Mouse (Mus musculus) ES-E14 (cell line): ENCODE data around the gene Ap1g2.

ENCODE experiments used
- CHD2 ChIP-seq: IDR thresholded peaks from 2 replicates; pipeline ENCODE4 v1.6.1; 2014; ENCODE audit warnings: mild to moderate bottlenecking, low read depth, low read length, inconsistent platforms
- HCFC1 ChIP-seq: IDR thresholded peaks from 2 replicates; pipeline ENCODE4 v1.6.1; 2012; ENCODE audit warnings: low read length, inconsistent platforms, borderline replicate concordance; ENCODE audit not compliant: insufficient read depth
- MAFK ChIP-seq: IDR thresholded peaks from 2 replicates; pipeline ENCODE4 v1.6.1; 2014; ENCODE audit warnings: mild to moderate bottlenecking, low read depth, low read length, inconsistent platforms; ENCODE audit not compliant: insufficient read depth

DNA sequence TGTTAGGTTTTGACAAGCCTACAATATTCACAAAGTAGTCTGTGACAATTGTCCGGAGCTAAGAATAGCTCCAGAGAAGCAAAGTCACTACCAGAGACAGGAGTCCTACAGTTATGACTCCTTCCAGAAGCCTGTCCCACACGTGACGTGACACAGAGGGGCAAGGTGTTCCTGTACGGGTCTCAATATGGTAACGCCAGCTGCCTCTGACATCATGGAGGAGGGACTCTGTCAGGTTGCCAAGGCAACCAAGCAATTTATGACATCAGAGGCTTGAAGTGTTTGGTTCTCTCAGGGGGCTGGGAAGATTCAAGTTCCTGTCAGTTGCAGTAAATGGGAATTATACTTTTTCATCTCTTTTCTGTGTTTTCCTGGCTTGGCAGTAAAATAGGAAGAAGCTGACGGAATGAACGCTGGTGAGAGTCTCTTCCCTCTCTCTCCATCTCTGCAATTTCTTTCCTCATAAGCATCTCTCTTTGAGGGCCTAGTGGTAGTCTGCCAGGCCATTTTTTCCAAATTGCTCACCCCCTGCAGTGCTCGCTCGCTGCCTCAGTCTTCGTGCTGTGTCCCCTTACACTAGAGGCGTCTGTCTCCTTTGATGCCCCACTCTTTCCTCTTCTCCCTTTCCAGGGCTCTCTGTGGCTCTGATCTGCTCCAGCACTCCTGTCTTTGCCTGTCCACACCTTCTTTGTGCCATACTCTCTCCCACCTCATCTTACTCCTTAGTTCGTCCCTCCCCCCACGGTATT, 17.0 kb downstream of the Ap1g2 start:
- TF ChIP-seq MAFK (no peak), HCFC1 (no peak), CHD2 (no peak)
